ENCODE assay signal across 8 mouse cellular contexts in genomic region chr6:122562463-122562862, GRCm38 (mm10). TPM values are rescaled to one million over a fixed set of nuclear protein-coding genes. Genes with fewer than 3 reads are reported as not detected.
A peak's percentile ranks its signal among the peaks of the same experiment; 100 is the strongest.
DNase-seq lines count a peak whose midpoint lies in the region; ATAC-seq and TF ChIP-seq lines count a peak whose summit lies in the region.

No protein-coding gene starts in this region.

- no peaks in the 10 kb centered on the region for H3K27me3 ChIP-seq in ES-Bruce4 (ENCODE audit: control insufficient read depth, insufficient read depth, low read length, poor library complexity, severe bottlenecking)
- no peaks in the 10 kb centered on the region for H3K27me3 ChIP-seq in forebrain, embryonic 16.5 days (replicated peaks; ENCODE audit: control insufficient read depth, insufficient read depth, low read length)
- peaks cover 17% of the 10 kb centered on the region for H3K27me3 ChIP-seq in kidney, embryonic 15.5 days
- H3K27me3 ChIP-seq in liver, embryonic 13.5 days: peaks cover 7% of the 10 kb centered on the region; the same call in 1 of the 2 replicates
- no peaks in the 10 kb centered on the region for H3K27me3 ChIP-seq in neural tube, embryonic 12.5 days (replicated peaks)

- H3K4me3 ChIP-seq in ES-Bruce4 (ENCODE audit: low read depth, low read length): no peak overlapping the region
- peak overlapping the region; percentile 36 for H3K4me3 ChIP-seq in forebrain, embryonic 16.5 days (replicated peaks; ENCODE audit: low read length)
- no peak overlapping the region for H3K4me3 ChIP-seq in kidney, embryonic 15.5 days (replicated peaks)
- no peak overlapping the region for H3K4me3 ChIP-seq in liver, embryonic 13.5 days (replicated peaks)
- no peak overlapping the region for H3K4me3 ChIP-seq in neural tube, embryonic 12.5 days

- H3K4me1 ChIP-seq in ES-Bruce4 (ENCODE audit: control insufficient read depth, insufficient read depth, low read length): peaks cover 5% of the 10 kb centered on the region
- H3K4me1 ChIP-seq in forebrain, embryonic 16.5 days (replicated peaks; ENCODE audit: control insufficient read depth, insufficient read depth, low read length): peaks cover 8% of the 10 kb centered on the region
- no peaks in the 10 kb centered on the region for H3K4me1 ChIP-seq in kidney, embryonic 15.5 days
- 0 out of 2 replicates have a peak, but pooled peaks cover 6% of the 10 kb centered on the region for H3K4me1 ChIP-seq in liver, embryonic 13.5 days (replicated peaks)
- H3K4me1 ChIP-seq in neural tube, embryonic 12.5 days: no peaks in the 10 kb centered on the region

- 4% methylated on average over 6 of the region's 6 CpGs for WGBS in forebrain, embryonic 16.5 days
- WGBS in kidney, embryonic 15.5 days: 1% methylated on average over 6 of the region's 6 CpGs
- WGBS in liver, embryonic 13.5 days (ENCODE audit: insufficient replicate concordance): 3% methylated on average over 6 of the region's 6 CpGs
- WGBS in neural tube, embryonic 12.5 days: 5% methylated on average over 6 of the region's 6 CpGs

- H3K9me3 ChIP-seq in ES-Bruce4 (replicated peaks; ENCODE audit: control insufficient read depth, insufficient read depth, low read length, poor library complexity, severe bottlenecking): no peaks in the 10 kb centered on the region
- H3K9me3 ChIP-seq in forebrain, embryonic 16.5 days (ENCODE audit: control insufficient read depth, low read length): no peaks in the 10 kb centered on the region
- no peaks in the 10 kb centered on the region for H3K9me3 ChIP-seq in kidney, embryonic 15.5 days (replicated peaks)
- no peaks in the 10 kb centered on the region for H3K9me3 ChIP-seq in liver, embryonic 13.5 days (replicated peaks)
- no peaks in the 10 kb centered on the region for H3K9me3 ChIP-seq in neural tube, embryonic 12.5 days

- no peaks in the 10 kb centered on the region for H3K36me3 ChIP-seq in ES-Bruce4 (ENCODE audit: control insufficient read depth, insufficient read depth, low read length, poor library complexity, severe bottlenecking)
- H3K36me3 ChIP-seq in forebrain, embryonic 16.5 days (ENCODE audit: control insufficient read depth, insufficient read depth): no peaks in the 10 kb centered on the region
- no peaks in the 10 kb centered on the region for H3K36me3 ChIP-seq in kidney, embryonic 15.5 days
- no peaks in the 10 kb centered on the region for H3K36me3 ChIP-seq in liver, embryonic 13.5 days
- H3K36me3 ChIP-seq in neural tube, embryonic 12.5 days: no peaks in the 10 kb centered on the region

- no peak overlapping the region for H3K27ac ChIP-seq in ES-Bruce4 (ENCODE audit: insufficient read depth, low read length)
- no peak overlapping the region for H3K27ac ChIP-seq in forebrain, embryonic 16.5 days (ENCODE audit: low read length)
- no peak overlapping the region for H3K27ac ChIP-seq in kidney, embryonic 15.5 days
- H3K27ac ChIP-seq in liver, embryonic 13.5 days: no peak overlapping the region
- H3K27ac ChIP-seq in neural tube, embryonic 12.5 days: no peak overlapping the region

- H3K4me2 ChIP-seq in forebrain, embryonic 16.5 days (ENCODE audit: low read length): peak overlapping the region; percentile 57
- 0 out of 2 replicates have a peak overlapping the region, but pooled peaks have one; percentile 21 for H3K4me2 ChIP-seq in kidney, embryonic 15.5 days
- H3K4me2 ChIP-seq in liver, embryonic 13.5 days: no peak overlapping the region
- 0 out of 2 replicates have a peak overlapping the region, but pooled peaks have one; percentile 34 for H3K4me2 ChIP-seq in neural tube, embryonic 12.5 days (replicated peaks)

- TF ChIP-seq EP300 in ES-Bruce4 (IDR thresholded peaks at IDR 0.05; ENCODE audit: insufficient read depth, low read depth, low read length): no peak

- H3K9ac ChIP-seq in ES-Bruce4 (ENCODE audit: low read depth, poor library complexity, severe bottlenecking): no peak overlapping the region
- H3K9ac ChIP-seq in forebrain, embryonic 16.5 days (replicated peaks; ENCODE audit: low read depth, low read length): peak overlapping the region; percentile 51
- H3K9ac ChIP-seq in kidney, embryonic 15.5 days: no peak overlapping the region
- no peak overlapping the region for H3K9ac ChIP-seq in liver, embryonic 13.5 days
- no peak overlapping the region for H3K9ac ChIP-seq in neural tube, embryonic 12.5 days

- no peak for TF ChIP-seq POLR2A in ES-Bruce4 (IDR thresholded peaks at IDR 0.05; ENCODE audit: insufficient read depth, low read length)

- peak; percentile 65 for ATAC-seq in forebrain, embryonic 16.5 days
- no peak for ATAC-seq in kidney, embryonic 15.5 days (replicated peaks; ENCODE audit: low FRiP score)
- ATAC-seq in liver, embryonic 13.5 days (ENCODE audit: low read depth): no peak
- ATAC-seq in neural tube, embryonic 12.5 days (ENCODE audit: low FRiP score, low read depth): peak; percentile 21; the same call in 1 of the 2 replicates

- peak; percentile 70 for DNase-seq in A20 (ENCODE audit: low read depth, low spot score)
- peak; percentile 39 to 54 for DNase-seq in cerebellum, adult 18-20 months
- DNase-seq in liver, embryonic 13.5 days: peak; percentile 23
- DNase-seq in thymus, postnatal 14 days: peak; percentile 45

- TF ChIP-seq CTCF in ES-Bruce4 (IDR thresholded peaks at IDR 0.05; ENCODE audit: low read depth, low read length): peak; percentile 76

RNA-seq across cellular contexts. Expression of gene Aicda, which starts 8.9 kb away (rescaled TPM):
- 0.55 TPM in 1 of 2 replicates, not detected in the other for polyA plus RNA-seq in ES-Bruce4 (2011; ENCODE audit: insufficient read depth, insufficient read length, low read depth, missing spikeins)
- polyA plus RNA-seq in forebrain, embryonic 16.5 days (2015; fragmentation: Nextera tagmentation; extraction: Ambion mirVana): 0.20 and 0.30 TPM in 2 replicates
- polyA plus RNA-seq in kidney, embryonic 15.5 days (2015; fragmentation: Nextera tagmentation; extraction: Ambion mirVana): not detected in 2 replicates
- polyA plus RNA-seq in liver, embryonic 13.5 days (2015; fragmentation: Nextera tagmentation; extraction: Ambion mirVana): not detected in 2 replicates
- polyA plus RNA-seq in neural tube, embryonic 12.5 days (2016; fragmentation: Nextera tagmentation; extraction: Ambion mirVana): 0.08 and 0.29 TPM in 2 replicates

RNA-seq across cellular contexts. Expression of gene Apobec1, which starts 39.8 kb away (rescaled TPM):
- polyA plus RNA-seq in ES-Bruce4 (2011; ENCODE audit: insufficient read depth, insufficient read length, low read depth, missing spikeins): 7.9 and 9.7 TPM in 2 replicates
- polyA plus RNA-seq in forebrain, embryonic 16.5 days (2015; fragmentation: Nextera tagmentation; extraction: Ambion mirVana): 4.4 and 4.9 TPM in 2 replicates
- polyA plus RNA-seq in kidney, embryonic 15.5 days (2015; fragmentation: Nextera tagmentation; extraction: Ambion mirVana): 3.3 and 4.3 TPM in 2 replicates
- 2.8 and 3.8 TPM in 2 replicates for polyA plus RNA-seq in liver, embryonic 13.5 days (2015; fragmentation: Nextera tagmentation; extraction: Ambion mirVana)
- 1.2 and 2.1 TPM in 2 replicates for polyA plus RNA-seq in neural tube, embryonic 12.5 days (2016; fragmentation: Nextera tagmentation; extraction: Ambion mirVana)

RNA-seq across cellular contexts. Expression of gene Gdf3, which starts 47.4 kb away (rescaled TPM):
- 34.8 and 37.0 TPM in 2 replicates for polyA plus RNA-seq in ES-Bruce4 (2011; ENCODE audit: insufficient read depth, insufficient read length, low read depth, missing spikeins)
- polyA plus RNA-seq in forebrain, embryonic 16.5 days (2015; fragmentation: Nextera tagmentation; extraction: Ambion mirVana): not detected in 2 replicates
- polyA plus RNA-seq in kidney, embryonic 15.5 days (2015; fragmentation: Nextera tagmentation; extraction: Ambion mirVana): not detected in 2 replicates
- polyA plus RNA-seq in liver, embryonic 13.5 days (2015; fragmentation: Nextera tagmentation; extraction: Ambion mirVana): 5.4 and 5.6 TPM in 2 replicates
- not detected in 2 replicates for polyA plus RNA-seq in neural tube, embryonic 12.5 days (2016; fragmentation: Nextera tagmentation; extraction: Ambion mirVana)

RNA-seq across cellular contexts. Expression of gene Mfap5, which starts 56.8 kb away (rescaled TPM):
- 3.6 and 3.8 TPM in 2 replicates for polyA plus RNA-seq in ES-Bruce4 (2011; ENCODE audit: insufficient read depth, insufficient read length, low read depth, missing spikeins)
- 1.7 and 3.1 TPM in 2 replicates for polyA plus RNA-seq in forebrain, embryonic 16.5 days (2015; fragmentation: Nextera tagmentation; extraction: Ambion mirVana)
- polyA plus RNA-seq in kidney, embryonic 15.5 days (2015; fragmentation: Nextera tagmentation; extraction: Ambion mirVana): 23.4 and 32.8 TPM in 2 replicates
- polyA plus RNA-seq in liver, embryonic 13.5 days (2015; fragmentation: Nextera tagmentation; extraction: Ambion mirVana): 0.42 and 0.58 TPM in 2 replicates
- 1.6 and 2.1 TPM in 2 replicates for polyA plus RNA-seq in neural tube, embryonic 12.5 days (2016; fragmentation: Nextera tagmentation; extraction: Ambion mirVana)

Comparison
In these comparisons a context has a peak if more than half of its experiments do, and no peak if none do; other contexts are left out.
1. ATAC-seq: peak in forebrain, embryonic 16.5 days (single experiment) and neural tube, embryonic 12.5 days (single experiment); none in kidney, embryonic 15.5 days (single experiment) and liver, embryonic 13.5 days (single experiment).
2. Peak in every context shown above with its lines, with median percentiles within 50 percentile points of each other: DNase-seq.